Mouse (Mus musculus): ENCODE measurements around the gene Abhd16b.

The Abhd16b gene

GRCm38 (mm10) chr2:181541761-181542380 is 48.9 kb downstream of the Abhd16b start:
- no peak for DNase-seq
